Mouse (Mus musculus) intestine, embryonic 15.5 days (tissue): ENCODE results near the gene Sptbn1. TPM values are rescaled to one million over a fixed set of nuclear protein-coding genes. Genes with fewer than 3 reads are reported as not detected.
A peak's percentile ranks its signal among the peaks of the same experiment; 100 is the strongest.

Experiments used
- ATAC-seq: fragments of 200-750 bp; cut with Nextera tagmentation; 2 replicates; pipeline ENCODE4 v1.8.0; 2017; ENCODE audit warnings: moderate TSS enrichment, moderate library complexity
- H3K27ac ChIP-seq: fragments of 300-500 bp; sonication (generic); 2 replicates; pipeline ENCODE4 v1.5.1; 2015; ENCODE audit warnings: mild to moderate bottlenecking, inconsistent platforms
- H3K27me3 ChIP-seq: fragments of 300-500 bp; sonication (generic); replicated peaks from 2 replicates; pipeline ENCODE4 v1.6.1; 2015; ENCODE audit warnings: inconsistent platforms
- H3K36me3 ChIP-seq: fragments of 300-500 bp; sonication (generic); 2 replicates; pipeline ENCODE4 v1.6.1; 2015; ENCODE audit warnings: inconsistent platforms
- H3K4me1 ChIP-seq: fragments of 300-500 bp; sonication (generic); replicated peaks from 2 replicates; pipeline ENCODE4 v1.6.1; 2015; ENCODE audit warnings: inconsistent platforms
- H3K4me2 ChIP-seq: fragments of 300-500 bp; sonication (generic); replicated peaks from 2 replicates; pipeline ENCODE4 v1.6.1; 2015; ENCODE audit warnings: mild to moderate bottlenecking, inconsistent platforms
- H3K4me3 ChIP-seq: fragments of 300-500 bp; sonication (generic); replicated peaks from 2 replicates; pipeline ENCODE4 v1.5.1; 2015; ENCODE audit warnings: inconsistent platforms
- H3K9ac ChIP-seq: fragments of 300-500 bp; sonication (generic); 2 replicates; pipeline ENCODE4 v1.6.1; 2015; ENCODE audit warnings: inconsistent platforms
- H3K9me3 ChIP-seq: fragments of 300-500 bp; sonication (generic); 2 replicates; pipeline ENCODE4 v1.6.1; 2016; ENCODE audit warnings: inconsistent platforms
- WGBS: fragments of 180-500 bp; shearing (Covaris S2); methylation state at CpG from one replicate; pipeline ENCODE4 v1.1.7; 2015; 5-methylcytosine and 5-hydroxymethylcytosine counted together
- polyA plus RNA-seq: library from polyadenylated mRNA; unstranded; fragments of >200 nt; fragmentation: Nextera tagmentation; extraction: Ambion mirVana; gene quantifications from 2 replicates; pipeline ENCODE4 v1.2.1, GENCODE M21; 2015

Gene Sptbn1
- polyA plus RNA-seq, 1 experiment from 2014 or later: 117 TPM

DNA sequence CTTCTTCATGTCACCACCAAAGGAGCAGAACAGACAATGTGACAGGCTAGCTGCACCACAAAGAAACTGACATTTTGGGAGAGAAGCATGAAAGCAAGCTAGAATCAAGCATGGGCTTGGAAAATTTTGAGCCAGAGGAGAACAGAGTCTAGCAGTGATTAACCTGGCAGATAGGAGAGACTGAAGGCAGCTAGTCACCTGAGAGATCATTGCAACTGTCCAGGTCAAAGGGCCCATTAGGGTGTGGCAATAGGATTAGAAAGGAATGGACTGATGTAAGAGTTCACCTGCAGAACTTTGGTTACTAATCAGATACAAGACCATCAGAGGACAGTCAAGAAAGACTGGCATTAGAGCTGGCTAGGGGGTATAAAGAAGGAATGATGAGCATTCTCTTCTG is 67.6 kb downstream of the Sptbn1 start:
- Histone ChIP-seq H3K4me2 (no peak overlapping the region), H3K9me3 (no peaks in the 10 kb centered on the region), H3K9ac (no peak overlapping the region), H3K4me1 (peaks cover 25% of the 10 kb centered on the region), H3K4me3 (no peak overlapping the region), H3K27ac (no peak overlapping the region), H3K36me3 (no peaks in the 10 kb centered on the region), H3K27me3 (no peaks in the 10 kb centered on the region)
- no peak for ATAC-seq

DNA sequence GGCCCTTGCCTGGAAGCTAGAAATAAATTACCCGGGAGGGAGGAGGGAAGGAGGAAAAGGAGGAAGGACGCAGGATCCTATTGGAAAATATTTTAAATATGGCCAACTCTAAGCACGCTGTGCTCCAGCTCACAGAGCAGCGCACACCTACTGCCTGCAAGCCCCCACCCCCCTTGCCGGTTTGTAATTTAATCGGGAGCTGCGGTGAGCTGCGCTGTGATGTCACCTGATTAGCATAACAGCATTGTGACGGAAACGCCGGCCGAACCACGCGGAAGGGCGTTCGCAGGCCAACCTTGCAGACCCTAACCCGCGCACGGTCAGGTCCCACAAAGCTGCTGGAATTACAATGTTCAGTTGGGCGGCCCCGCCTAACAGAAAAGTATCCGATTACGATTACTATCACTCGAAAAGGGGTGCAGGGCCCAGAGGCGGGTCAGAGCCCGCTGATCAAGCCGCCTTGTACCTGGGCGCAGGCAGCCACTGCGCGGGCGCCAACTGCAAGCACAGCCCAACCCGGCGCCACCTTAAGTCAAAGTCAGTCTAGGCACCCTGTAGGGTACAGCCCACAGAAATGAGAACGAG is 69.8 kb downstream of the Sptbn1 start:
- H3K4me3 ChIP-seq: peak overlapping the region; percentile 46
- under 1% methylated on average over 34 of the region's 34 CpGs for WGBS

DNA sequence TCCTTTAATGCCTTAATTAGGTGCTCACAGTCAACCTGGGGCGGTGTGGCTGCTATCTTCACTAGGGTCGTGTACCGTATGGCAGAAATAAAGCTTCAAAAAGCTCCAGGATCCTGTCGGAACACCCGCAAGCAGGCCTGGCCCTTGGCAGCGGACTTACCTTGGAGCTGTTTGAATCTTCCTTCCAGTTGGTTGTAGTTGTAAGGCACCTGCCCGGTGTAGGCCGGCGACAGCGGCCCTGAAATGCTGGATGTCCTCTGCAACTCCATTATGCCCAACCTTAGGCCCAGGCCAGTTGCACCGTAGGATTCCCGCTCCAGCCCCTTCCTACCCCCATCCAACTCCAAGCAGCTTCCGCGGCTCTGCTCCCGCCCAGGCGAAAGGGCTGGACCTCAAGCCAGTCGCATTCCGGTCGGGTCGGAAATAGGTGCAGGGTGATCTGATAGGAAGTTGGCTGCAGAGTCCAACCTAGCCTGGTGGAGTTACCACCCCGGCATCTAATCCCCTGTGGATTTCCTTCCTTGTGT is 70.3 kb downstream of the Sptbn1 start:
- Histone ChIP-seq H3K27ac (peak overlapping the region; percentile 93), H3K4me2 (peak overlapping the region; percentile 63), H3K4me3 (peak overlapping the region; percentile 46), H3K36me3 (no peaks in the 10 kb centered on the region), H3K4me1 (peaks cover 17% of the 10 kb centered on the region), H3K27me3 (no peaks in the 10 kb centered on the region), H3K9me3 (no peaks in the 10 kb centered on the region), H3K9ac (peak overlapping the region; percentile 61)
- peak; percentile 88 for ATAC-seq
- 2% methylated on average over 21 of the region's 21 CpGs for WGBS

More for the DNA sequence above, 69.8 kb downstream of the Sptbn1 start:
- Histone ChIP-seq H3K27me3 (no peaks in the 10 kb centered on the region), H3K4me1 (peaks cover 14% of the 10 kb centered on the region; the same call in 1 of the 2 replicates), H3K27ac (peak overlapping the region; percentile 93), H3K4me2 (peak overlapping the region; percentile 63), H3K36me3 (no peaks in the 10 kb centered on the region), H3K9me3 (no peaks in the 10 kb centered on the region), H3K9ac (peak overlapping the region; percentile 61)
- ATAC-seq: peak; percentile 95

DNA sequence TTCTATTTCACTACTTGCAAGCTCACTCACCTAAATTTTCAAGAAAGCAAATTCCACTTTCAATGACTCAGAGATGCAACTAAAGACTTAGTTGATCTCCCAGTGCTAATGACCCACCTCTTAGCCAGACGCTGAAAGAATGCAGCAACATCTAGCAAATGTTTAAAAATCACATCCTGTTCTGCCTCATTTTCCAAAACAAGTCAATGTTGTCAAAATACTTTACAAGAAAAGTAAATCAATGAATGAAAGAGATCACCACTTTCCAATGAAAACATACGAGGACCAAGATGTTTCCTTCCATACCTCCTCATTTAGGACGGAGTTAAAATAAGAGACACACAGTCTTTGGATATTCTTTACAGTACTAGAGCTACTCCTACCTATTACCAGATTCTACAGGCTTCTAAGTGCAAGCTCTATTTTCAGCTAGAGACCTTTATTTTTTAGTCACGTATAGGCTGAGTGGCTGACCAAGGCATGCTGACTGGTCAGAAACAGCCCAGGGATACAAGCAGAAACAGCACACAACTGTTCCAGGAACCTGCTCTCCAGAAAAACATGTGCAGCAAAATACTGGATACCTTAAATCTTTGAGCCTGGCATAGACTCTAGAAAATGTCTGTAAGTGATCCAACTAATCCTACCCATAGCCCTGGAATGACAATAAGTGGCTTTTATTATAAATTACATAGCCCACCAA is 71.5 kb downstream of the Sptbn1 start:
- 23% methylated on average over 4 of the region's 4 CpGs for WGBS

DNA sequence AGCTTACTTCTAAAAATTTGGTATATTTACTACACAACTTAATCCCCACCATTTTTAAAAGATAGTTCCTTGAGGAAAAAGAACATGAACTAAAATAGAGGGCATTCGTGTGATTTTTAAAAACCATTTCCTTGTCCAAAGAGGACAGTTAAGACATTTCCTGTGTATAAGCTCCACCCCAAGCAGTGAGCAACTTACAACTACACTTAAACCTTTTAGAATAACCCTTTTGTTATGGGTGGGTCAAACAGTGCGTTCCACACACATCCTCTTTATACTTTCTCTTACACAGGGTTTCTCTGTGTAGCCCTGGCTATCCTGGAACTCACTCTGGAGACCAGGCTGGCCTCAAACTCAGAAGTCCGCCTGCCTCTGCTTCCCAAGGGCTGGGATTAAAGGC is 72.2 kb downstream of the Sptbn1 start:
- H3K27ac ChIP-seq: peak overlapping the region; percentile 32; the same call in 1 of the 2 replicates
- H3K4me1 ChIP-seq: peaks cover 24% of the 10 kb centered on the region

More for the DNA sequence above, 71.5 kb downstream of the Sptbn1 start:
- Histone ChIP-seq H3K27ac (peak overlapping the region; percentile 93), H3K4me1 (peaks cover 24% of the 10 kb centered on the region), H3K4me2 (peak overlapping the region; percentile 63), H3K9me3 (no peaks in the 10 kb centered on the region), H3K9ac (peak overlapping the region; percentile 61), H3K36me3 (no peaks in the 10 kb centered on the region), H3K27me3 (no peaks in the 10 kb centered on the region), H3K4me3 (peak overlapping the region; percentile 46)
- no peak for ATAC-seq

DNA sequence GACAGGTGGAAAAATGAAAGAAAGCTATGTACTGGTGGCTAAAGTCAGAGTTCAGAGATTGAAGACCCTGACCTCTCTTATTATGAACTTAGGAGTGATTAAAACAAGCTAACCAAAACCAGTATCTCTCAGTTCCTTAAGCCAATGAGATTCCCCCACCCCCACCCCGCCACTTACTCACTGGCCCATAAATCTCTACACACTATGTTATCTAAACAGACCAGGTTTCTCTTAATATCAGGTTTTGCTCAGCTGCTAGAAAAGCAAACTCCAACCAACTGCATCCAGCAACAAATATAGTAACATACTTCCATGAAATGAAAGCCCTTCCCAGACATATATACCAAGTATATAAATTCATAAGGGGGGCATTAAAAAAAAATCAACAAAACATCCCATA is 73.2 kb downstream of the Sptbn1 start:
- Histone ChIP-seq H3K27ac (no peak overlapping the region), H3K4me3 (no peak overlapping the region), H3K27me3 (no peaks in the 10 kb centered on the region), H3K4me1 (peaks cover 27% of the 10 kb centered on the region), H3K4me2 (peak overlapping the region; percentile 63), H3K36me3 (no peaks in the 10 kb centered on the region), H3K9ac (no peak overlapping the region), H3K9me3 (no peaks in the 10 kb centered on the region)
- WGBS: 31% methylated on average over 1 of the region's 1 CpGs
- ATAC-seq: no peak

More for the DNA sequence above, 72.2 kb downstream of the Sptbn1 start:
- Histone ChIP-seq H3K9ac (0 out of 2 replicates have a peak overlapping the region, but pooled peaks have one; percentile 61), H3K9me3 (no peaks in the 10 kb centered on the region), H3K4me3 (peak overlapping the region; percentile 46), H3K36me3 (no peaks in the 10 kb centered on the region), H3K4me2 (peak overlapping the region; percentile 63), H3K27me3 (no peaks in the 10 kb centered on the region)
- WGBS: 44% methylated on average over 3 of the region's 3 CpGs
- no peak for ATAC-seq

DNA sequence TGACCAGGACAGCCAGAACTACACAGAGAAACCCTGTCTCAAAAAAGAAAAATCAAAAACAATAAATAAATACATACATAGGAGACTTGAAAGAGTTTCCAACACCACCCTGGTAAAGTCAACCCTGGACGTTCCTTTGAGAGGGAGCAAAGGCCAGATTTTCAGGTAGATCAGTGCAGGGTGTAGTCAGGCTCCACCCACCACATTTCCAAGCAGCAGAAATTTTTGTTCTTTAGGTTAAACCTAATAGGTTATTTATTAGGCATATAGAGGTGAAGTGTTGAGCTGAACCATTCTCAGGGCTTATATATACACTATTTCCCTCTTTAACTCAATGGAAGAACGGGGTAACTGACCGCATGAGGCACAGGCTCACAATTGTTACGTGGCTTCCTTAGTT is 77.0 kb downstream of the Sptbn1 start:
- H3K27ac ChIP-seq: peak overlapping the region; percentile 71; the same call in 1 of the 2 replicates
- peak overlapping the region; percentile 26; the same call in 1 of the 2 replicates for H3K4me2 ChIP-seq
- no peak overlapping the region for H3K9ac ChIP-seq
- WGBS: 59% methylated on average over 4 of the region's 4 CpGs
- H3K36me3 ChIP-seq: no peaks in the 10 kb centered on the region
- H3K4me3 ChIP-seq: no peak overlapping the region
- ATAC-seq: peak; percentile 82
- H3K27me3 ChIP-seq: no peaks in the 10 kb centered on the region
- H3K4me1 ChIP-seq: peaks cover 23% of the 10 kb centered on the region
- H3K9me3 ChIP-seq: no peaks in the 10 kb centered on the region

DNA sequence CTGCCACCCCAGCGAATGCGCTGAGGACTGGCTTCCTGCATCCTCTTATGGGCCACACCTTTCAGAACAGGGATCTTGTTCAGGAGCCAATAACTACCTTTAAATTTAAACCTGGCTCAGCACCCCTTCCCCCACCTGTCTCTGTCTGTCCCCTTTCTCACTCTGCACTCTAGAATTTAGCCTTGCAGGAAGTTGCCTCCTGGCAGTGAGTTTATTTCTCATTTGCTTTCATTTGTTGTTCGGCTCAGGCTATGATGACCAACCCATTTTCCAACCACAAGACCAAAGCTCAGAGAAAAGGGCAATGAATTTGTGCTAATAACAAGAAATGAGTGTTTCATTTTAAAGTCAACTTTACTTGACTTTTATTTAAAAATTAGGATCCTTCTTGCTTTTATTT is 77.9 kb downstream of the Sptbn1 start:
- no peaks in the 10 kb centered on the region for H3K36me3 ChIP-seq
- no peak overlapping the region for H3K4me3 ChIP-seq
- no peak overlapping the region for H3K4me2 ChIP-seq
- peaks cover 23% of the 10 kb centered on the region for H3K4me1 ChIP-seq
- no peaks in the 10 kb centered on the region for H3K27me3 ChIP-seq
- no peak for ATAC-seq
- no peaks in the 10 kb centered on the region for H3K9me3 ChIP-seq
- 0 out of 2 replicates have a peak overlapping the region, but pooled peaks have one; percentile 14 for H3K27ac ChIP-seq
- 83% methylated on average over 3 of the region's 3 CpGs for WGBS
- no peak overlapping the region for H3K9ac ChIP-seq

DNA sequence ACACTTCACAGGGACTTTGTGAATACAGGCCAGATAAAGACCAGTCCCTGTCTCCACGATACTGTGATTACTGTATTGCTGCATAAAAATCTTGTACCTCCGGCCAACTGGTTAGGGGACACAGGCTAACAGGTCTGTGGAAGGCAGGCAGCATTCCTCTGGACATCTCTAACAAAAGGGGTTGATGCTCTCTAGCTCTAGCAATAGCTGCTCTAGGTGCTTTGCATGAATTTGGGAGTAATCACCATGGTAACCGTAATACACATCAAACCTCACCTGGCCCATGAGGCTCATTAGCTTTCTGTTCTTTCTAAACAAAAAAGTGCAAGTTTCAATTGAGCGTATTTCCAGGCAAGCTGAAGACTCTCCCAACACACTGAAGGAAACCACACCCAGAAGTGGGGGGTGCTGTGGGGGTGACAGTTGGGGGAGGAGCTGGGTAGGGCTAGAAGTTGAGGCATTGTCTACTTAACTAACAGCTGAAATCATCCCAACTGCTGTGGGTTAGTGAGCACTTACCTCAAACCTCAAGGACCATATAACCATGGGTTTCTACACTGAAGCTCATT is 81.0 kb downstream of the Sptbn1 start:
- Histone ChIP-seq H3K9me3 (no peaks in the 10 kb centered on the region), H3K4me2 (no peak overlapping the region), H3K9ac (no peak overlapping the region), H3K36me3 (no peaks in the 10 kb centered on the region), H3K4me1 (peaks cover 25% of the 10 kb centered on the region), H3K4me3 (no peak overlapping the region), H3K27me3 (no peaks in the 10 kb centered on the region), H3K27ac (no peak overlapping the region)
- ATAC-seq: no peak
- 70% methylated on average over 4 of the region's 4 CpGs for WGBS

DNA sequence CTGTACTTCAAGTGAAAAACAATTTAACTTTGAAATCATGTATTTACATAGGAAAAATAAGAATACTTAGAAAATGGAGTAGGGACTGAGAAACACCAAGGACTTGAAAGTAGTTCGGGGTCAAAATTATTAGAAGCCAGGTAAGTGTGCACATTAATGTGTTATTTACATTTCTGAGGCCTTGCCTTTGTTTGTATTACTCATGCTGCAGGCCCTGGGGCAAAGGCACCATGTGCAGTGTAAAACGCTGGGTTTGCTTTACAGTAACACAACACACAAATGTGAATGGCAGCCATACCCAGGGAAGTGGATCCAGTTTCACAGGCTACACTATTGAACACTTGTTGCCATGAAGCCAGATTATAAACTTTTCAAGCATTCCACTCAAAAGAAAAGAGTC is 83.4 kb downstream of the Sptbn1 start:
- H3K9ac ChIP-seq: no peak overlapping the region
- no peaks in the 10 kb centered on the region for H3K27me3 ChIP-seq
- H3K4me1 ChIP-seq: peaks cover 19% of the 10 kb centered on the region
- no peak overlapping the region for H3K4me3 ChIP-seq
- no peak overlapping the region for H3K27ac ChIP-seq
- no peak for ATAC-seq
- WGBS: 36% methylated on average over 2 of the region's 2 CpGs
- no peaks in the 10 kb centered on the region for H3K9me3 ChIP-seq
- H3K36me3 ChIP-seq: no peaks in the 10 kb centered on the region
- H3K4me2 ChIP-seq: no peak overlapping the region

DNA sequence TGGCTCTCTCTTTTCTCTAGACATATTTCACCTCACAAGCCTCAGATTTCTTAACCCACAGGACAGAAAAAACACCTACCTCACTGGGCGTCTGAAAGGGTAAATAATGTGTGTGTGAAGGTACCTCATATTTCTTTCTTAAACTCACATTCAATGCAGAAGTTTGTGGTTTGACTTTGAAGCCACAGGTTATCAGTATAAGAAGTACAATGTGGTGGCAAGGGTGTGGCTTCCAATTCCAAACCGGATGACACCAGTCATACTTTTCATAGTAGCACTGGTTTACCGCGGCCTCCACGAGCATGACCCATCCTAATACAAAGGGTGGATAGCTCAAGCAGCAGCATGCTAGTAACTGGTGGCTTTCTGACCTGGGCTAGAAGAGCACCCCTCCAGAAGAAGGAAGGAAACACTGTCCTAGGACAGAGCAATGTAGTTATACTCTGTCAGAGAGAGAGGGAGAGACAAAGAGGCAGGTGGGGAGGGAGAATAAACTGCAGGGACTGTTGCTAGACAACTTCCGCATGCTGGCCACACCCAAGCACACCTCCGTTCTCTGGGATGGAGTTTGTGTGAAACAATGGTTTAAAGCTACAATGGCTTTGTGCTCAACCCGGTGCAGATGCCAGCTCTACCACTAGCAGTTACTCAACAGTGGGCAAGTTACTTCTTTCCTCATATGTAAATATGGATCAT is 85.1 kb downstream of the Sptbn1 start:
- Histone ChIP-seq H3K27me3 (no peaks in the 10 kb centered on the region), H3K4me2 (no peak overlapping the region), H3K9ac (no peak overlapping the region), H3K4me3 (no peak overlapping the region), H3K9me3 (no peaks in the 10 kb centered on the region), H3K27ac (peak overlapping the region; percentile 61), H3K36me3 (0 out of 2 replicates have a peak, but pooled peaks cover 3% of the 10 kb centered on the region), H3K4me1 (peaks cover 18% of the 10 kb centered on the region)
- peak; percentile 74 for ATAC-seq
- 67% methylated on average over 8 of the region's 8 CpGs for WGBS

DNA sequence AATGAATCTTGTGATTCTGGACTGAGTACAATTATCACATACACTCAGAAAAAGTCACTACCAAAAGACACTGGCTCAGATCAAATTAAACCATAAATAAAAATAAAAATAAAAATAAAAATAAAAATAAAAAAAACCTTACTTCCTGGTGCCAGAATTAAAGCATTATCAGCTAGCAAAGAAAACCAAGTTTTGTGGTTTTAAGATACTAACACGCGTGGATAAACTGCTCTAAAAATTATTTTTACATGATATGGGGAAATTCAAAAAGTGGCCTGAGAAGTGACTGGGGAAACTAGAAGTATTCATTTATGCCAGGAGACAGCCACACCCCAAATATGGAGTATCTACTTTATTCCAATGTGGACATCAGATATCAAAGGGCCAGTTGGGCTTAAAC is 89.8 kb downstream of the Sptbn1 start:
- no peak overlapping the region for H3K4me3 ChIP-seq
- no peak overlapping the region for H3K27ac ChIP-seq
- no peak overlapping the region for H3K4me2 ChIP-seq
- WGBS: 89% methylated on average over 2 of the region's 2 CpGs
- no peaks in the 10 kb centered on the region for H3K9me3 ChIP-seq
- peaks cover 13% of the 10 kb centered on the region; the same call in 1 of the 2 replicates for H3K4me1 ChIP-seq
- H3K36me3 ChIP-seq: 0 out of 2 replicates have a peak, but pooled peaks cover 3% of the 10 kb centered on the region
- H3K9ac ChIP-seq: no peak overlapping the region
- ATAC-seq: no peak
- H3K27me3 ChIP-seq: no peaks in the 10 kb centered on the region
